Mouse (Mus musculus) embryonic facial prominence, embryonic 13.5 days (tissue): ENCODE measurements around the gene Apoc1. TPM values are rescaled to one million over a fixed set of nuclear protein-coding genes. Genes with fewer than 3 reads are reported as not detected.
A peak's percentile ranks its signal among the peaks of the same experiment; 100 is the strongest.

ENCODE experiments used
- ATAC-seq: fragments of 200-750 bp; cut with Nextera tagmentation; 2 replicates; pipeline ENCODE4 v1.8.0; 2017; ENCODE audit warnings: low read depth; ENCODE audit not compliant: insufficient number of reproducible peaks, insufficient read depth, low FRiP score, low TSS enrichment
- H3K27ac ChIP-seq: fragments of 300-500 bp; sonication (generic); 2 replicates; pipeline ENCODE4 v1.5.1; 2015; ENCODE audit warnings: moderate library complexity, mild to moderate bottlenecking, inconsistent platforms
- H3K27me3 ChIP-seq: fragments of 300-500 bp; sonication (generic); 2 replicates; pipeline ENCODE4 v1.6.1; 2015; ENCODE audit warnings: mild to moderate bottlenecking, inconsistent platforms
- H3K36me3 ChIP-seq: fragments of 300-500 bp; sonication (generic); 2 replicates; pipeline ENCODE4 v1.6.1; 2015; ENCODE audit warnings: mild to moderate bottlenecking, inconsistent platforms
- H3K4me1 ChIP-seq: fragments of 300-500 bp; sonication (generic); 2 replicates; pipeline ENCODE4 v1.6.1; 2015; ENCODE audit warnings: inconsistent platforms
- H3K4me2 ChIP-seq: fragments of 300-500 bp; sonication (generic); 2 replicates; pipeline ENCODE4 v1.6.1; 2015; ENCODE audit warnings: moderate library complexity, mild to moderate bottlenecking, inconsistent platforms
- H3K4me3 ChIP-seq: fragments of 300-500 bp; sonication (generic); 2 replicates; pipeline ENCODE4 v1.5.1; 2015; ENCODE audit warnings: mild to moderate bottlenecking, inconsistent platforms
- H3K9ac ChIP-seq: fragments of 300-500 bp; sonication (generic); 2 replicates; pipeline ENCODE4 v1.6.1; 2015; ENCODE audit warnings: mild to moderate bottlenecking, inconsistent platforms
- H3K9me3 ChIP-seq: fragments of 300-500 bp; sonication (generic); 2 replicates; pipeline ENCODE4 v1.6.1; 2016; ENCODE audit warnings: inconsistent platforms
- WGBS: fragments of 180-500 bp; shearing (Covaris S2); methylation state at CpG from one replicate; pipeline ENCODE4 v1.1.7; 2015; ENCODE audit warnings: mixed read lengths; 5-methylcytosine and 5-hydroxymethylcytosine counted together
- polyA plus RNA-seq: library from polyadenylated mRNA; unstranded; fragments of >200 nt; fragmentation: Nextera tagmentation; extraction: Ambion mirVana; gene quantifications from 2 replicates; pipeline ENCODE4 v1.2.1, GENCODE M21; 2015

Gene Apoc1
- polyA plus RNA-seq, 1 experiment from 2014 or later = 10.3 TPM

- Histone ChIP-seq H3K4me3 (peak within 1 kb of the TSS; percentile 100), H3K4me1 (peaks cover 23% of the 10 kb centered on the region), H3K9me3 (no peaks in the 10 kb centered on the region), H3K27me3 (no peaks in the 10 kb centered on the region), H3K36me3 (peaks cover 14% of the 10 kb centered on the region), H3K4me2 (peak within 1 kb of the TSS; percentile 82), H3K27ac (peak within 1 kb of the TSS; percentile 92), H3K9ac (peak within 1 kb of the TSS; percentile 99)
- ATAC-seq = peak; percentile 86
- under 1% methylated on average over 63 of the region's 63 CpGs for WGBS
Measured at GRCm38 (mm10) chr7:19664955-19665841, 27.3 kb downstream of the Apoc1 start, which contains the start of gene Clptm1. Gene Clptm1 (minus strand): TSS chr7:19665033.

- H3K9me3 ChIP-seq = no peaks in the 10 kb centered on the region
Measured at GRCm38 (mm10) chr7:19664455-19664954, 28.0 kb downstream of the Apoc1 start.

DNA sequence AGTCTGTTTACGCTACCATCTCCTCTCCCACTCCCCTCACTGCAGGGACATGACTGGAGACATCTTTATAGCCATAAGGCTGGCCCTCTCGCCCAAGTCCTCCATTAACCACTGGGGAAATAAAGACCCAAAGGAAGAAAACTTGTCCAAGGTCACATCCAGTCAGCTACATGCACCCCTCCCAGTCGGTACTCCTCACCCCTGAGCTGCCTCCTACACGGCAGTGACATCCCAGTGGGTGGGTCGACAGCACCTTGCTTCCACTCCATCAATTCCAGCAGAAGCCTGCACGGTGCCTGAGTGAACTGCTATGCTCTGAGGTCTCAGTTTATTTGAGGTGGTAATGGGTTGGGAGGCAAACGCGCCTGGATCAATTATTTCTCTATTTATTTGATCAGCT is 28.5 kb downstream of the Apoc1 start:
- WGBS = 16% methylated on average over 8 of the region's 8 CpGs
- no peaks in the 10 kb centered on the region for H3K27me3 ChIP-seq

More at GRCm38 (mm10) chr7:19664455-19664954, 28.0 kb downstream of the Apoc1 start:
- H3K27me3 ChIP-seq = no peaks in the 10 kb centered on the region
- peak overlapping the region; percentile 100 for H3K4me3 ChIP-seq
- H3K36me3 ChIP-seq = peaks cover 20% of the 10 kb centered on the region
- no peak; the same call in 1 of the 2 replicates for ATAC-seq
- peak overlapping the region; percentile 99 for H3K9ac ChIP-seq
- H3K27ac ChIP-seq = peak overlapping the region; percentile 92
- H3K4me1 ChIP-seq = peaks cover 23% of the 10 kb centered on the region
- under 1% methylated on average over 35 of the region's 37 CpGs for WGBS
- H3K4me2 ChIP-seq = peak overlapping the region; percentile 82

GRCm38 (mm10) chr7:19652614-19653013 is 39.8 kb downstream of the Apoc1 start:
- peaks cover 82% of the 10 kb centered on the region for H3K36me3 ChIP-seq
- H3K9ac ChIP-seq = no peak overlapping the region
- no peak overlapping the region for H3K27ac ChIP-seq
- H3K27me3 ChIP-seq = no peaks in the 10 kb centered on the region
- ATAC-seq = no peak
- H3K4me1 ChIP-seq = no peaks in the 10 kb centered on the region
- WGBS = 97% methylated on average over 2 of the region's 2 CpGs
- no peaks in the 10 kb centered on the region for H3K9me3 ChIP-seq
- H3K4me3 ChIP-seq = no peak overlapping the region
- no peak overlapping the region for H3K4me2 ChIP-seq

More for the DNA sequence above, 28.5 kb downstream of the Apoc1 start:
- Histone ChIP-seq H3K27ac (no peak overlapping the region), H3K4me2 (peak overlapping the region; percentile 82), H3K36me3 (peaks cover 21% of the 10 kb centered on the region), H3K4me3 (peak overlapping the region; percentile 100), H3K9me3 (no peaks in the 10 kb centered on the region), H3K9ac (peak overlapping the region; percentile 99), H3K4me1 (peaks cover 18% of the 10 kb centered on the region)
- ATAC-seq = no peak

- no peak overlapping the region for H3K9ac ChIP-seq
- ATAC-seq = no peak
- peaks cover 93% of the 10 kb centered on the region for H3K36me3 ChIP-seq
- WGBS = 92% methylated on average over 6 of the region's 6 CpGs
- H3K27me3 ChIP-seq = no peaks in the 10 kb centered on the region
- no peak overlapping the region for H3K4me3 ChIP-seq
- no peaks in the 10 kb centered on the region for H3K4me1 ChIP-seq
- no peak overlapping the region for H3K27ac ChIP-seq
- H3K4me2 ChIP-seq = no peak overlapping the region
- H3K9me3 ChIP-seq = no peaks in the 10 kb centered on the region
Measured at GRCm38 (mm10) chr7:19651063-19651786, 41.2 kb downstream of the Apoc1 start.

DNA sequence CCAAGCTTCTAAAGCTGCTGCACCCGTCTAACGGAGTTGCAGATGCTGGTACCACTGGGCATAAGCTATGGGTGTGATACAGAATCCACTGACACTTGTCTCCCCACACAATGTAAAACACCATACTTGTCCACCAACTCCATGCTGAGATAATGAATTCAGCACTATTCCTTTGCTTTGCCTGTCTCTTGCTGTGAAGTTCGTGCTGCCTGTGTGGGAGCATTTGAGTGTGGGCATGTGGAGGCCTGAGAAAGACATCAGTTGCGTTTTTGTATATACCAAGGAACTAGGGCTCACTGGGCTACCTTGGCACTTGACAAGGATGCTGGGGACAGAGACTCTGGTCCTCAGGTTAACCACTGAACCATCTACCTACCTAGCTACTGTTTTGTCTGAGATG is 51.2 kb downstream of the Apoc1 start:
- peaks cover 99% of the 10 kb centered on the region for H3K36me3 ChIP-seq
- H3K4me2 ChIP-seq = no peak overlapping the region
- no peak overlapping the region for H3K4me3 ChIP-seq
- WGBS = 93% methylated on average over 4 of the region's 4 CpGs
- no peak overlapping the region for H3K9ac ChIP-seq
- no peaks in the 10 kb centered on the region for H3K4me1 ChIP-seq
- H3K27ac ChIP-seq = no peak overlapping the region
- no peak for ATAC-seq
- H3K27me3 ChIP-seq = no peaks in the 10 kb centered on the region
- H3K9me3 ChIP-seq = no peaks in the 10 kb centered on the region

Other genes with a start within 250 kb of the Apoc1 start
- gene Mark4, start 233.8 kb downstream of the Apoc1 start, polyA plus RNA-seq = 10.2 and 12.4 TPM in 2 replicates
- 0.73 and 0.84 TPM in 2 replicates for gene Exoc3l2, start 229.3 kb downstream of the Apoc1 start, polyA plus RNA-seq
- gene Bloc1s3, start 184.3 kb downstream of the Apoc1 start, polyA plus RNA-seq = 2.3 and 2.7 TPM in 2 replicates
- gene Trappc6a, start 184.3 kb downstream of the Apoc1 start, polyA plus RNA-seq = 60.2 and 64.1 TPM in 2 replicates
- gene Nkpd1, start 174.8 kb downstream of the Apoc1 start, polyA plus RNA-seq = 0.08 and 0.15 TPM in 2 replicates
- 26.0 and 30.3 TPM in 2 replicates for gene Ppp1r37, start 129.6 kb downstream of the Apoc1 start, polyA plus RNA-seq
- 0.67 and 0.83 TPM in 2 replicates for gene Zfp296, start 115.4 kb downstream of the Apoc1 start, polyA plus RNA-seq
- gene Gemin7, start 115.1 kb downstream of the Apoc1 start, polyA plus RNA-seq = 169 and 174 TPM in 2 replicates
- gene Clasrp, start 88.2 kb downstream of the Apoc1 start, polyA plus RNA-seq = 61.2 and 73.9 TPM in 2 replicates
- gene Relb, start 63.2 kb downstream of the Apoc1 start, polyA plus RNA-seq = 7.5 and 10.5 TPM in 2 replicates
- 69.8 and 74.7 TPM in 2 replicates for gene Clptm1, start 27.6 kb downstream of the Apoc1 start, polyA plus RNA-seq
- gene Apoc2, start 14.7 kb downstream of the Apoc1 start, polyA plus RNA-seq = 11.5 TPM in 1 of 2 replicates, not detected in the other
- gene Gm44805, start 11.2 kb downstream of the Apoc1 start, polyA plus RNA-seq = 0.69 TPM in 1 of 2 replicates, not detected in the other
- gene Apoc4, start 11.2 kb downstream of the Apoc1 start, polyA plus RNA-seq = 1.5 TPM in 1 of 2 replicates, not detected in the other
- gene Apoe, start 6.5 kb upstream of the Apoc1 start, polyA plus RNA-seq = 200 and 263 TPM in 2 replicates
- gene Tomm40, start 22.8 kb upstream of the Apoc1 start, polyA plus RNA-seq = 112 and 139 TPM in 2 replicates
- gene Nectin2, start 57.8 kb upstream of the Apoc1 start, polyA plus RNA-seq = 82.9 and 87.0 TPM in 2 replicates
- gene Bcam, start 78.4 kb upstream of the Apoc1 start, polyA plus RNA-seq = 98.1 and 116 TPM in 2 replicates
- 8.1 and 10.4 TPM in 2 replicates for gene Cblc, start 104.1 kb upstream of the Apoc1 start, polyA plus RNA-seq
- gene Bcl3, start 130.1 kb upstream of the Apoc1 start, polyA plus RNA-seq = 2.2 and 3.6 TPM in 2 replicates
- gene Gm19345, start 159.3 kb upstream of the Apoc1 start, polyA plus RNA-seq = 0.28 and 0.72 TPM in 2 replicates
- gene Ceacam16, start 168.6 kb upstream of the Apoc1 start, polyA plus RNA-seq = not detected in 2 replicates
- gene Ceacam19, start 195.3 kb upstream of the Apoc1 start, polyA plus RNA-seq = 0.25 and 0.48 TPM in 2 replicates
- gene Pvr, start 228.5 kb upstream of the Apoc1 start, polyA plus RNA-seq = 12.0 and 12.9 TPM in 2 replicates